Mouse (Mus musculus) gastrocnemius, adult 8-10 months (tissue): ENCODE measurements at regions not wholly inside any gene's neighbourhood (a gene's known extent, or its start where the extent isn't known, plus 50 kb on each side); places are given as distances from the start of the nearest gene placed in this dataset.

ENCODE experiments used
- DNase-seq, 2 experiments: peaks; one replicate each; pipeline ENCODE4 v3.0.0; 2022; ENCODE audit warnings: low spot score in 2 of 2

DNA sequence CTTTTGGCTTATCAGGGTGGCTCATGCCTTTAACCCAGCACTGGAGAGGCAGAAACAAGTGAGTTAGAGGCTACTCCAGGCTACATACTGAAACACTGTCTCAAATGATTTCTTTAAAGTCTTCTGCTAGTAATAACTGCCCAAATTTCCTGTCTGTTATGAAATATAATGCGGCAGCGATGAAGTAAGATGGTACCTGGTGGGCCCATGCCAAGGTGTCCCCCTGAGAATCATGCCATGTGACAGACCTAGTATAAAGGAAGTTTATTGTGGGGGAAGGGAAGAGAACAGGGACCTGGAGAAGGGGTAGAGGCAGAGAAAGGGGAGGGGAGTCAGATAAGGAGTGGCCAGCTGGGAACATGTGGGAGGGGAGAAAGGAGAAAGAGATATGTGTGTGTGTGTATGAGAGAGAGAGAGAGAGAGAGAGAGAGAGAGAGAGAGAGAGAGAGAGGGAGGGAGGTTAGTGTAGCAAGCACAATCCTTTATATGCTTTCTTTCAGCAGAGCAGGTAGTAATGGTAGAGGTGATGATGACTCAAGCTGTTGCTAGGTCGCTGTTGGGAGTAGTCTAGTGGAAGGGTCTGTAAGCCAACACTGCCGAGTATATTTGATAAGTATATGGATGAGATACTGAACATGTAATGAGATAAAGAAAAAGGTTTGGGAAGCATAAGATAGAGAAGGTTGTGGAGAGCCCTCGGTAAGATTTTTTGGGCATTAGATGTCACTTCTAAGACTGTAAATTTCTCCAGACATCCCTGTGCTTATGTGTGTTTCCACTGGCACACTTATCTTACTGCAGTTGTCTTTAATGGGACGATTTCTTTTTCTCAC is 71.1 kb upstream of the Dph5 start:
- no peak for DNase-seq

- DNase-seq, result no peak
These were observed 69.9 kb upstream of the Dph5 start for GRCm38 (mm10) chr3:115817771-115818170.

DNA sequence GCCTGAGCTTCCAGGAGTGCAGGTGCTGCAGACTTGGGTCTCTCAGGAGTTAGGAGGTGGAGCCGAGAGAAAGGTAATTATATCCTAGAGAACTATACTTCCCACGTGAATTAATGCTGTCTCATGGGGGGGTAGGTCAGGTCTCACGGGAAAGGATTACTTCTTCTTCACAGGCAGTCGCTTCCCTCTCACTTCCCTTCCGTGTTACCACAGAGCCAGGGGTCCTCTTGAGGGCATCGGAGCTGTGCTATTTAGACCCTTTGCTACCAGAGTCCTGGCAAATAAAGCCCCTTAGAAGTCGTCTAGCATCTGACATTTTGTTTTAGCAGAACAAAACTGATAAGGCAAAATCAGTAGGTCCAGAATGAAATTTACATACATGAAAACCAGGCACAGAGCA is 68.9 kb upstream of the Dph5 start:
- no peak for DNase-seq

- no peak for DNase-seq
These were observed 68.1 kb upstream of the Dph5 start for GRCm38 (mm10) chr3:115819401-115820138.

DNA sequence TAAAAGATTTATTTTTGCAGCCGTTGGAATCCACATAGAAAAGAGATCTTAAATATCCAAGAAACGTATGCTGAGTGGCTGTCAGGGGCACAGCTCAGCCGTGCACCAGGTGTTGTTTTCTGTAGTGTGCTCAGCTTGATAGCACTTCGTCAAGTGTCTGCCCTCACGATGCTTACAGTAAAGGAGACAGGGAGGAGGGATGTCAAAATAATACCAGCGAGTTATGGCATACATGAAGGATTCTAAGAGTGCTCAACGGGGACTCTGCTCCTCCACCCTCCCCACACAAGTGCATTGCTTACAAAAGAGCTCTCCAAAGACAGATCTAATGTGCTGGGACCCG is 67.5 kb upstream of the Dph5 start:
- DNase-seq, result no peak

DNA sequence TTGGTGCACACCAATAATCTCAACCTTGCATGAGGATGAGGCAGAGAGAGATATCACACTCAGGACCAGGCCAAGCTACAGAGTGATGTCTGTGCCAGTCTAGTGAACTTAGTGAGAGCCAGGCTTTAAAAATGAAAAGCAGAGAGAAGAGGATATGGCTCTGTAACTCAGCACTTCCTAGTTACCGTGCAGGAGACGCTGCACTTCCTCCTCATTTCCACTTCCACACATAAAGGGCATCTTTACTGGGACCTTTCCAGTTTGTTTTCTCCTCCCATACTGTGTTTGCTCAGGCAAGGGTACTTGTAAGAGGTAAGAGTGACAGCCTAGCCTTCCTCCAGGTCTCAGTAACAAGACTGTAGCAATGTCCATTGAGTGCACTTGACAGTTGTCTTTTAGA is 66.0 kb upstream of the Dph5 start:
- no peak for DNase-seq

DNA sequence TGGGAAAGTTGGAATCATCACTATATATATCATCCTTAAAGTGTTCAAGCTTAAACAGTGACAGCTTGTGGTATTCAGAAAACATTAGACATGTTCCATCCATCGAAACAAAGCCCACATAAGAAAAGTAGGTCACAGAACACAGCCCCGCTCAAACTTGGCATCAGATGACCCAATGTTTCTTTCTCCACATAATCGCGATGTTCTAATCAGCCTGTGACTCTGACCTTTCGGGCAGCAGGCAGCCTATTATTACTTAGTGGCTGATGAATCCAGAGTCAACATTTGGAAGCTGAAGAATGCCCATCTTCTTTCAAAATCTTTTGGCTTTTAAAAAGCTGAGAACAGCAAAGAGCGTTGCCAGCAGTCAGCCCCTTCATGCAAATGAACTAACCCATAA is 65.1 kb upstream of the Dph5 start:
- DNase-seq, result no peak

GRCm38 (mm10) chr3:115823741-115824140 is 63.9 kb upstream of the Dph5 start:
- no peak for DNase-seq

DNA sequence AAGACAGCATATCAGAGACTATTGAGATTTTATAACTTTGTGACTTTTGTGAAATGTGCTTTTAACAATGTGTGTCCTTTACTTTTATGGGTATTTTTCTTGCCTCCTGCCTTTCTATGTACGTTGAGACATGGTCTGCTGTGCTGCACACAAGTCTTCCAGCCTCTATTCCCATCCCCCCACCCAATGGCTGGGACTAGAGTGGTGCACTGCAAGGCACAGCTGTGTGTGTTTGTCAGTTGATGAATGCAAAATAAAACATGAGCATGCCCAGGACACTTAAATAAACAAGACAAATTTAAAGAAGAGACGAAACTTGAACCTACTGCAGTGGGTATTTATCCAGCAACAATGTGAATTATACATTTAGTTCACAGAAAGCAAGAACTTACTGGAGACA is 62.8 kb upstream of the Dph5 start:
- DNase-seq, result no peak

GRCm38 (mm10) chr3:115835381-115835780 is 52.3 kb upstream of the Dph5 start:
- no peak for DNase-seq

DNA sequence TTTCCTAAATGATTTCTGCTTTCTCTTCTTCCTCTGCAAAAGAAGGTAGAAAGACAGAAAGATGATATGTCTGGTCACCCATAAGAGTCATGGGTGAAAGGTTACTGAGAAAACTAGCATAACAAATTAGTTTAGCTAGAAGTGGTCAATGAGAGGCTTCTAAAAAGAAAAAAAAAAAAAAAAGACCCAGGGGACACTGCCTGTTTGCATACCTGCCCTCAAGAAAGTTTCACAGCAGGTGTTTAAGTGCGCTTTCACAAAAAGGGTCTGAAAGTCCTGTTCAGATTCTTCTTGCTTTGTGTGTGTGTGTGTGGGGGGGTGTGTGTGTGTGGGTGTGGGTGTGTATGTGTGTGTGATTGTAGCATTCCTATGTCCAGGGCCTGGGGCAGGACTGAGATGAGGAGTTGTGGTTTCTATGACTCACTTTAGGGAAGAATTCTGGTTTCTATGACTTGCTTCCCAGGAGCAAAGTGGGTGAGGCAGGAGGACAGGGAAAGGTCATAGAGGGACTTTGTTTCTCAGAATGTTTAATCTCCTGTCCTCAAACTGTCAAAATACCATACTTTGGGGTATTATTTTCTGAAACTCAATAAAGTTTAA is 49.9 kb upstream of the Dph5 start:
- DNase-seq, result no peak
